Mouse (Mus musculus) limb, embryonic 14.5 days (tissue): ENCODE data around the gene Cdh9. TPM values are rescaled to one million over a fixed set of nuclear protein-coding genes. Genes with fewer than 3 reads are reported as not detected.

Experiments used
- ATAC-seq: fragments of 200-750 bp; cut with Nextera tagmentation; 2 replicates; pipeline ENCODE4 v1.8.0; 2017; ENCODE audit warnings: low read depth, moderate number of reproducible peaks, moderate TSS enrichment; ENCODE audit not compliant: low FRiP score
- DNase-seq: peaks from one replicate; pipeline ENCODE4 v3.0.0-alpha.2; 2015; ENCODE audit warnings: low spot score
- H3K27ac ChIP-seq: fragments of 300-500 bp; sonication (generic); replicated peaks from 2 replicates; pipeline ENCODE4 v1.5.1; 2014; ENCODE audit warnings: low read depth, mild to moderate bottlenecking, low read length, moderate library complexity, mixed read lengths
- H3K27me3 ChIP-seq: fragments of 300-500 bp; sonication (generic); 2 replicates; pipeline ENCODE4 v1.6.1; 2014; ENCODE audit warnings: low read length, mixed read lengths; ENCODE audit not compliant: control insufficient read depth, insufficient read depth
- H3K36me3 ChIP-seq: fragments of 300-500 bp; sonication (generic); 2 replicates; pipeline ENCODE4 v1.6.1; 2014; ENCODE audit warnings: mild to moderate bottlenecking, low read length, moderate library complexity, mixed read lengths; ENCODE audit not compliant: control insufficient read depth, insufficient read depth
- H3K4me1 ChIP-seq: fragments of 300-500 bp; sonication (generic); 2 replicates; pipeline ENCODE4 v1.6.1; 2014; ENCODE audit warnings: antibody characterized with exemption, low read length, mixed read lengths; ENCODE audit not compliant: control insufficient read depth, insufficient read depth
- H3K4me2 ChIP-seq: fragments of 300-500 bp; sonication (generic); replicated peaks from 2 replicates; pipeline ENCODE4 v1.6.1; 2014; ENCODE audit warnings: low read depth, mild to moderate bottlenecking, low read length, moderate library complexity; ENCODE audit not compliant: severe bottlenecking
- H3K4me3 ChIP-seq: fragments of 300-500 bp; sonication (generic); replicated peaks from 2 replicates; pipeline ENCODE4 v1.5.1; 2014; ENCODE audit warnings: low read length
- H3K9ac ChIP-seq: fragments of 300-500 bp; sonication (generic); 2 replicates; pipeline ENCODE4 v1.6.1; 2014; ENCODE audit warnings: mild to moderate bottlenecking, low read depth, low read length, moderate library complexity; ENCODE audit not compliant: severe bottlenecking
- H3K9me3 ChIP-seq: fragments of 300-500 bp; sonication (generic); 2 replicates; pipeline ENCODE4 v1.6.1; 2016; ENCODE audit warnings: low read length; ENCODE audit not compliant: control insufficient read depth
- POLR2A ChIP-seq: fragments of 200-500 bp; IDR thresholded peaks from 2 replicates; pipeline ENCODE4 v1.8.0; 2012; ENCODE audit warnings: inconsistent platforms, mild to moderate bottlenecking, moderate library complexity, borderline replicate concordance; ENCODE audit not compliant: insufficient read depth, insufficient read length; ENCODE audit errors: extremely low read depth
- WGBS: fragments of 180-500 bp; shearing (Covaris S2); extraction: QIAGEN DNeasy Blood & Tissue Kit; methylation state at CpG from one replicate; pipeline ENCODE4 v1.1.7; 2014; 5-methylcytosine and 5-hydroxymethylcytosine counted together
- polyA plus RNA-seq, 2 experiments: library from polyadenylated mRNA; depleted of rRNA in 1 of 2; stranded (reverse) in 1 of 2; unstranded in 1 of 2; fragments of >200 nt; fragmentation: Nextera tagmentation in 1 of 2; extraction: Ambion mirVana in 1 of 2; gene quantifications; 2 replicates each; pipeline versions ENCODE4 v1.2.1 to v1.2.3; 2012 to 2014

Cdh9 gene
- polyA plus RNA-seq, 2 experiments = 0.52 to 0.83 TPM

GRCm38 (mm10) chr15:16834761-16835160, 106.2 kb downstream of the Cdh9 start:
- ATAC-seq = no peak
- WGBS = 93% methylated on average over 1 of the region's 1 CpGs
- no peak for TF ChIP-seq POLR2A

GRCm38 (mm10) chr15:16882542-16882941, 154.0 kb downstream of the Cdh9 start:
- Histone ChIP-seq H3K4me1 (no peaks in the 10 kb centered on the region), H3K4me3 (no peak overlapping the region), H3K4me2 (no peak overlapping the region), H3K27ac (no peak overlapping the region), H3K9ac (no peak overlapping the region), H3K9me3 (peaks cover 4% of the 10 kb centered on the region; the same call in 1 of the 2 replicates), H3K27me3 (no peaks in the 10 kb centered on the region), H3K36me3 (no peaks in the 10 kb centered on the region)
- DNase-seq (no peak), ATAC-seq (no peak)
- WGBS = 65% methylated on average over 3 of the region's 3 CpGs
- no peak for TF ChIP-seq POLR2A

More at GRCm38 (mm10) chr15:16834761-16835160, 106.2 kb downstream of the Cdh9 start:
- Histone ChIP-seq H3K27me3 (no peaks in the 10 kb centered on the region), H3K27ac (no peak overlapping the region), H3K36me3 (no peaks in the 10 kb centered on the region), H3K4me3 (no peak overlapping the region), H3K4me2 (no peak overlapping the region), H3K9me3 (no peaks in the 10 kb centered on the region), H3K9ac (no peak overlapping the region), H3K4me1 (no peaks in the 10 kb centered on the region)
- no peak for DNase-seq

GRCm38 (mm10) chr15:16896674-16897073, 168.1 kb downstream of the Cdh9 start:
- Histone ChIP-seq H3K9ac (no peak overlapping the region), H3K4me3 (no peak overlapping the region), H3K36me3 (no peaks in the 10 kb centered on the region), H3K9me3 (no peaks in the 10 kb centered on the region), H3K27me3 (no peaks in the 10 kb centered on the region), H3K4me1 (no peaks in the 10 kb centered on the region), H3K27ac (no peak overlapping the region), H3K4me2 (no peak overlapping the region)
- WGBS = 78% methylated on average over 1 of the region's 1 CpGs
- ATAC-seq = no peak
- no peak for TF ChIP-seq POLR2A
- DNase-seq = no peak
